Mouse (Mus musculus) thymus, adult 18-20 months (tissue): ENCODE data around the gene Ccnb1.
"Not testable (repeated sequence)": the region's sequence is repeated elsewhere in the genome, so short reads cannot be mapped to it uniquely, and the experiment has no call there.

ENCODE experiments used
- DNase-seq, 2 experiments: peaks; one replicate each; pipeline ENCODE4 v3.0.0; 2022; ENCODE audit warnings: mixed read lengths in 2 of 2

The Ccnb1 gene

GRCm38 (mm10) chr13:100755329-100755728, 31.0 kb downstream of the Ccnb1 start:
- no peak for DNase-seq

GRCm38 (mm10) chr13:100754186-100754585, 32.2 kb downstream of the Ccnb1 start:
- no peak for DNase-seq

- no peak for DNase-seq
Measured at GRCm38 (mm10) chr13:100753011-100753410, 33.4 kb downstream of the Ccnb1 start.

GRCm38 (mm10) chr13:100752529-100752928, 33.8 kb downstream of the Ccnb1 start:
- no peak for DNase-seq

- DNase-seq: no peak
Measured at GRCm38 (mm10) chr13:100751402-100751801, 35.0 kb downstream of the Ccnb1 start.

DNA sequence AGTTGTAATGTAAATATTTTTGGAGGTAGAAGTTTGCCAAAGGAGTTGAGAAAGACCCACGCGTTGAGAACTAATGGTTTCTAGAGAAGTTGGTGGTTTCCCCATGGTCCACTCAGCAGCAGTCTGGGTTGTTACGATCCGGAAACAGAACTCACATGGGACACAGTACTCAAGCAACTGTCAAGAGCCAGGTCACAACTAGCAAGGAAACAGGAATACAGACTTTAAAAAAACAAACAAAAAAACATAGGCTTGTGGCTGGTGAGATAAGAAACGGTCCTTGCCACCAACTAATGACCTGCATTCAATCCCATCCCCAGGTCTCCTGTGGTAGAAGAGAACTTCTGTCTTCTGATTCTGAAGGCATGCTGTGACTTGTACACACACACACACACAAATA, 35.6 kb downstream of the Ccnb1 start:
- no peak for DNase-seq

DNA sequence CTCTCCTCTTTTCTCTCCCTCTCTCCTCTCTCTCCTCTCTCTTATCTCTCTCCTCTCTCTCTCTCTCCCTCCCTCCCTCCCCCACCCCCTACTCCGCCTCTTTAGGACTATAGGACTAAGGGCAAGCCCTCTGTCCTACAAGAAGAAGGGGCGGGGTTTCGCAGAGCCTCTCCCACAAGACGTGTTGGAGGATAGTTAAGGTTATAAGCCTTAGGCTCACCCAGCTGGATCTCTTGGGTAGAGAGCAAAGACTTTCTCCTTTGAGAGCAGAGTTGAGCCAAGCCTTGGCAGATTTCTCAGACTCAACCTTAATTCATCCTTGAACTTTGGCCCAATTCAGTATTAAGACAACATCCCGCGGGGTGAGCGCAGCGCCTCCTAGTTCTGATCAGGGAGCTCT, 37.7 kb downstream of the Ccnb1 start:
- DNase-seq: no peak

GRCm38 (mm10) chr13:100746090-100746489, 40.3 kb downstream of the Ccnb1 start:
- no peak for DNase-seq

DNA sequence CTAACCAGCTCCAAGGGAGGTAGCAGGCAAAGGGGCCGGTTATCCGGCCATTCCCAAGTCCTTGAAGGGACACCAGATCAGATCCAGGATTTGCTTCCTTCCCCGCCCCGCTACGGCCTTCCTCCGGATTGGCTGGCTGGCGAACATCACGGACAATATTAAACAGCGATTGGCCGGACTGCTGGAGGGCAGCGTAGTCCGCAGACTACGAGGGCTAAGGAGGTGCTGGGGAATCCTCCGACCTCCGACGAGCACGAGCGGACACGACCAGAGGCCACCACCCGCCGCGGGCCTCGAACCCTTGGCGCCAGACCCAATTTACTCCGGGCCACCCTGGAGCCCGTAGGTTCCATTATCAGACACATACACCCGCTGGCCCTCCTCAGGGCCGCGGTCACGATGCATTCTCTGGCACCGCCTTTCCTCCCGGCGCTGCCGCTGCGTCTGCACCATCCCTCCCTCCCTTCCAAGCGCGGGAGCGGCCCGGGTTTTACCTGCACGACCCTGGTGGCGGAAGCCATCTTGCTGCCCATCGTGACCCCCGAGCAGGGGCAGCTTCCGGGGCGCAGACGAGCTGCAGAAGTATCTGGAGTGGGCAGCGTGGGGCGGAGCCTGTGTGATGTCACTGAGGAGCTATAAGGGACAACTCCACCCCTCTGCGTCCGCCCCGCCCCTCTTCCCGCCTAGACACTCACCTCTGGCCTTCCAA, 42.2 kb downstream of the Ccnb1 start, which contains the start of gene Mrps36:
Gene Mrps36 (minus strand): TSS at position 624 of the 709 bp plus-strand sequence.
- DNase-seq: peak; percentile 88 to 91

- no peak for DNase-seq
Measured at GRCm38 (mm10) chr13:100743346-100744035, 42.9 kb downstream of the Ccnb1 start.

GRCm38 (mm10) chr13:100742831-100743230, 43.5 kb downstream of the Ccnb1 start:
- no peak for DNase-seq

GRCm38 (mm10) chr13:100732756-100733155, 53.6 kb downstream of the Ccnb1 start:
- no peak for DNase-seq

- DNase-seq: not testable (repeated sequence)
Measured at GRCm38 (mm10) chr13:100731462-100732046, 54.8 kb downstream of the Ccnb1 start.

GRCm38 (mm10) chr13:100730861-100731176, 55.6 kb downstream of the Ccnb1 start, which contains the start of gene Cdk7:
TSS of gene Cdk7 (minus strand) at chr13:100730939.
- DNase-seq: peak; percentile 79 to 83

DNA sequence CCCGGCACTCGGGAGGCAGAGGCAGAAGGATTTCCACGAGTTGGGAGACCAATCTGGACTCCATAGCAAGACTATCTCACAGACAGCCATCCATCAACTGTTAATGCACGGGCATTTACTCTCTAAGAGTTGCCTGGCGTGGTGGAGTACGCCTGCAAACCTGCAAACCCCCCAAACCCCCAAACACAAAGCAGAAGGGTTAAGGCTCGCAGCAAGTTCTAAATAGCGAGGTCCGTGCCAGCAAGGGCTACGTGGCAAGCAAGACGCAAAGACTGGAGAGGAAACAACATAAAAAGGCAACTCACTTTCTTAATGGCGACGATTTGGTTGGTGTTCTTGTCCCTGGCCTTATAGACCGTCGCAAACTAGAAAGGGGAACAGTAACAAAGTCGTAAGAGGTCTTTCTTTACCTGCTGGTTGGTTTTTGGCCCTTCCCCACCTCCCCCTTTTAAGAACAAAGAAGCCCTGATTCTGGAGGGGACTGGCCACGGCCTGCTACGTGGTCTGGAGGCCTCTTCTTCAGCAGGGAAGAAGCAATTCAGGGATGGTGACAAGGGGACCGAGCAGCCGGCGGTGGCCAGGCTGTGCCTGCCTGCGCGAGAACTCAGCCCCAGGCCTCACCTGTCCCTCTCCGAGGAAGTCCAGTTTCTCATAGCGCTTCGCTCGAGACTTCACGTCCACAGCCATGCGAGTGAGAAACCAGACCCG, 56.1 kb downstream of the Ccnb1 start:
- DNase-seq: no peak
